Comparison of ENCODE assay signal across 1 mouse cellular context in genomic region chr14:31382276-31382675, GRCm38 (mm10).
TF ChIP-seq lines count a peak whose summit lies in the region.

No protein-coding gene starts in this region.

TF ChIP-seq in CH12.LX, 34 proteins besides CTCF, POLR2A, EP300 and RAD21 (continued from another document):
- no peak for TF ChIP-seq ZMIZ1 (IDR thresholded peaks at IDR 0.05; ENCODE audit: low read depth, low read length)
- TF ChIP-seq ELF1 (IDR thresholded peaks at IDR 0.05; ENCODE audit: low read depth, low read length) = no peak
